Mouse (Mus musculus) monocyte, adult 2 months (primary cell): Measurements from ENCODE around the gene Cacnb4.

Source experiments
- DNase-seq, 2 experiments: peaks; one replicate each; pipeline ENCODE4 v3.0.0; 2022; ENCODE audit warnings: low spot score in 2 of 2, low read depth in 1 of 2

Cacnb4 gene

GRCm38 (mm10) chr2:52525876-52526592, 150.6 kb downstream of the Cacnb4 start:
- DNase-seq: no peak

GRCm38 (mm10) chr2:52523056-52523715, 153.4 kb downstream of the Cacnb4 start:
- peak in 1 of 2 experiments; percentile 44 for DNase-seq

- no peak for DNase-seq
Measured at GRCm38 (mm10) chr2:52521012-52521411, 155.6 kb downstream of the Cacnb4 start.

- DNase-seq: no peak
Measured at GRCm38 (mm10) chr2:52518740-52519139, 157.9 kb downstream of the Cacnb4 start.

- no peak for DNase-seq
Measured at GRCm38 (mm10) chr2:52516534-52516933, 160.1 kb downstream of the Cacnb4 start.

GRCm38 (mm10) chr2:52512865-52513388, 163.7 kb downstream of the Cacnb4 start:
- DNase-seq: peak; percentile 36 to 62

- no peak for DNase-seq
Measured at GRCm38 (mm10) chr2:52512206-52512605, 164.4 kb downstream of the Cacnb4 start.

GRCm38 (mm10) chr2:52511799-52512198, 164.8 kb downstream of the Cacnb4 start:
- DNase-seq: no peak

- DNase-seq: no peak
Measured at GRCm38 (mm10) chr2:52509779-52510500, 166.7 kb downstream of the Cacnb4 start.

GRCm38 (mm10) chr2:52505164-52505563, 171.5 kb downstream of the Cacnb4 start:
- no peak for DNase-seq

- no peak for DNase-seq
Measured at GRCm38 (mm10) chr2:52504762-52505161, 171.9 kb downstream of the Cacnb4 start.

- peak in 1 of 2 experiments; percentile 24 for DNase-seq
Measured at GRCm38 (mm10) chr2:52499849-52500262, 176.8 kb downstream of the Cacnb4 start.

GRCm38 (mm10) chr2:52499101-52499537, 177.5 kb downstream of the Cacnb4 start:
- no peak for DNase-seq

- no peak for DNase-seq
Measured at GRCm38 (mm10) chr2:52495097-52495694, 181.4 kb downstream of the Cacnb4 start.

- no peak for DNase-seq
Measured at GRCm38 (mm10) chr2:52494274-52494673, 182.4 kb downstream of the Cacnb4 start.

GRCm38 (mm10) chr2:52492867-52493266, 183.8 kb downstream of the Cacnb4 start:
- DNase-seq: no peak

- DNase-seq: no peak
Measured at GRCm38 (mm10) chr2:52489840-52490239, 186.8 kb downstream of the Cacnb4 start.

GRCm38 (mm10) chr2:52483496-52483895, 193.1 kb downstream of the Cacnb4 start:
- DNase-seq: no peak

- no peak for DNase-seq
Measured at GRCm38 (mm10) chr2:52480476-52480875, 196.2 kb downstream of the Cacnb4 start.

- DNase-seq: no peak
Measured at GRCm38 (mm10) chr2:52478501-52478900, 198.1 kb downstream of the Cacnb4 start.

GRCm38 (mm10) chr2:52477550-52477907, 199.1 kb downstream of the Cacnb4 start:
- DNase-seq: no peak
